In genomic region chr9:51041491-51041980, GRCm38 (mm10) we compare ENCODE assay signal across 24 mouse cellular contexts. TPM values are rescaled to one million over a fixed set of nuclear protein-coding genes. Genes with fewer than 3 reads are reported as not detected.
"Had no signal": no experiment of that assay in that cellular context is flagged by ENCODE, and none has a peak within 500 bp of the region (broad histone marks: within the 10 kb centered on the region; RNA-seq: fewer than 3 reads in every experiment).

No protein-coding gene starts in this region.

- H3K9me3 ChIP-seq: midbrain, embryonic 10.5 days; midbrain, embryonic 12.5 days; neural tube, embryonic 12.5 days had no signal

- H3K27me3 ChIP-seq: midbrain, embryonic 12.5 days; neural tube, embryonic 12.5 days had no signal

- H3K4me1 ChIP-seq: midbrain, embryonic 10.5 days; midbrain, embryonic 12.5 days; neural tube, embryonic 12.5 days had no signal

- DNase-seq: lung, adult 18-20 months; lung, embryonic 14.5 days; lung, postnatal 10 days; lung, postnatal 4 days; midbrain, embryonic 14.5 days; right cerebral cortex, postnatal 14 days; spleen, adult 18-20 months; thymus, adult 18-20 months; thymus, postnatal 25 days; thymus, postnatal 4 days had no signal

- H3K4me2 ChIP-seq: lung, embryonic 14.5 days; midbrain, embryonic 12.5 days; neural tube, embryonic 12.5 days had no signal

- H3K36me3 ChIP-seq: midbrain, embryonic 10.5 days; midbrain, embryonic 12.5 days; neural tube, embryonic 12.5 days had no signal

- ATAC-seq: midbrain, embryonic 16.5 days had no signal

- H3K9ac ChIP-seq: lung, embryonic 14.5 days; midbrain, embryonic 12.5 days; neural tube, embryonic 12.5 days had no signal

- H3K4me3 ChIP-seq: midbrain, embryonic 10.5 days; midbrain, embryonic 12.5 days; myocyte; neural tube, embryonic 12.5 days had no signal

- H3K27ac ChIP-seq: midbrain, embryonic 10.5 days; midbrain, embryonic 12.5 days; neural tube, embryonic 12.5 days had no signal

RNA-seq across cellular contexts. Expression of gene Btg4, which starts 19.2 kb away (rescaled TPM):
- total RNA-seq: megakaryocyte, adult 5-6 weeks; megakaryocyte-erythroid progenitor cell, adult 5-6 weeks; neutrophil, adult 5-6 weeks had no signal
- polyA plus RNA-seq: liver, embryonic 16.5 days; lung, embryonic 14.5 days; midbrain, embryonic 10.5 days; midbrain, embryonic 12.5 days; midbrain, embryonic 14.5 days; midbrain, embryonic 16.5 days; neural tube, embryonic 12.5 days; neural tube, embryonic 14.5 days; small intestine, adult 2 months; stomach, embryonic 14.5 days; stomach, embryonic 16.5 days; urinary bladder, adult 2 months had no signal

RNA-seq across cellular contexts. Expression of gene Layn, which starts 35.4 kb away (rescaled TPM):
- total RNA-seq: megakaryocyte-erythroid progenitor cell, adult 5-6 weeks had no signal
